Mouse (Mus musculus) CH12.LX (cell line): ENCODE data around the gene Atrnl1.

Source experiments
- CHD2 ChIP-seq: IDR thresholded peaks from 2 replicates; pipeline ENCODE4 v1.6.1; 2011; ENCODE audit warnings: low read length, improper control_type of control experiment
- CTCF ChIP-seq, 2 experiments: IDR thresholded peaks in 1 of 2; conservative IDR thresholded peaks in 1 of 2; 2 replicates each; pipeline ENCODE4 v1.5.1; 2011 to 2012; ENCODE audit warnings: low read depth in 2 of 2, low read length in 2 of 2, improper control_type of control experiment in 1 of 2, inconsistent platforms in 1 of 2, mild to moderate bottlenecking in 1 of 2, moderate library complexity in 1 of 2
- E2F4 ChIP-seq: IDR thresholded peaks from 2 replicates; pipeline ENCODE4 v1.6.1; 2011; ENCODE audit warnings: low read depth, low read length, improper control_type of control experiment; ENCODE audit not compliant: insufficient replicate concordance
- ELF1 ChIP-seq: IDR thresholded peaks from 2 replicates; pipeline ENCODE4 v1.6.1; 2014; ENCODE audit warnings: low read depth, mild to moderate bottlenecking, inconsistent platforms, low read length, improper control_type of control experiment
- IRF4 ChIP-seq: IDR thresholded peaks from 2 replicates; pipeline ENCODE4 v1.6.1; 2014; ENCODE audit warnings: low read depth, mild to moderate bottlenecking, inconsistent platforms, low read length, improper control_type of control experiment
- KAT2A ChIP-seq: IDR thresholded peaks from 2 replicates; pipeline ENCODE4 v1.6.1; 2012; ENCODE audit warnings: low read length, improper control_type of control experiment, inconsistent platforms; ENCODE audit not compliant: insufficient replicate concordance
- MAZ ChIP-seq: IDR thresholded peaks from 2 replicates; pipeline ENCODE4 v1.6.1; 2012; ENCODE audit warnings: low read depth, mild to moderate bottlenecking, inconsistent platforms, low read length, improper control_type of control experiment, moderate library complexity
- NELFE ChIP-seq: IDR thresholded peaks from 2 replicates; pipeline ENCODE4 v1.6.1; 2011; ENCODE audit warnings: low read depth, low read length, improper control_type of control experiment
- NRF1 ChIP-seq: IDR thresholded peaks from 2 replicates; pipeline ENCODE4 v1.6.1; 2014; ENCODE audit warnings: low read depth, mild to moderate bottlenecking, inconsistent platforms, low read length, improper control_type of control experiment, moderate library complexity

GRCm38 (mm10) chr19:58080168-58080567 is 469.3 kb downstream of the Atrnl1 start:
- TF ChIP-seq IRF4 (no peak), KAT2A (no peak), NRF1 (no peak), E2F4 (no peak), CHD2 (no peak), CTCF (conservative IDR thresholded peaks at IDR 0.05 in 1 of 2, IDR thresholded peaks at IDR 0.05 in 1 of 2; ENCODE audit: low read depth in 2 of 2, low read length in 2 of 2) (no peak), MAZ (no peak), ELF1 (no peak), NELFE (no peak)
